Mouse (Mus musculus) forebrain, postnatal 0 days (tissue): ENCODE data around the gene Uvssa. TPM values are rescaled to one million over a fixed set of nuclear protein-coding genes. Genes with fewer than 3 reads are reported as not detected.
"Not testable (repeated sequence)": the region's sequence is repeated elsewhere in the genome, so short reads cannot be mapped to it uniquely, and the experiment has no call there.

Experiments
- ATAC-seq: fragments of 200-750 bp; cut with Nextera tagmentation; 2 replicates; pipeline ENCODE4 v1.8.0; 2017; ENCODE audit warnings: mild to moderate bottlenecking, moderate library complexity
- DNase-seq: peaks from one replicate; pipeline ENCODE4 v3.0.0-alpha.2; 2015
- H3K27ac ChIP-seq: fragments of 300-500 bp; sonication (generic); 2 replicates; pipeline ENCODE4 v1.5.1; 2014; ENCODE audit warnings: low read depth, mild to moderate bottlenecking, antibody characterized with exemption, low read length, moderate library complexity, mixed read lengths
- H3K27me3 ChIP-seq: fragments of 300-500 bp; sonication (generic); 2 replicates; pipeline ENCODE4 v1.6.1; 2014; ENCODE audit warnings: mild to moderate bottlenecking, low read length, mixed read lengths; ENCODE audit not compliant: insufficient read depth
- H3K36me3 ChIP-seq: fragments of 300-500 bp; sonication (generic); 2 replicates; pipeline ENCODE4 v1.6.1; 2014; ENCODE audit warnings: mild to moderate bottlenecking, moderate library complexity; ENCODE audit not compliant: insufficient read depth
- H3K4me1 ChIP-seq: fragments of 300-500 bp; sonication (generic); 2 replicates; pipeline ENCODE4 v1.6.1; 2014; ENCODE audit warnings: antibody characterized with exemption; ENCODE audit not compliant: insufficient read depth
- H3K4me2 ChIP-seq: fragments of 300-500 bp; sonication (generic); 2 replicates; pipeline ENCODE4 v1.6.1; 2014; ENCODE audit warnings: low read depth, mild to moderate bottlenecking, moderate library complexity
- H3K4me3 ChIP-seq: fragments of 300-500 bp; sonication (generic); 2 replicates; pipeline ENCODE4 v1.5.1; 2014; ENCODE audit warnings: low read depth, low read length, mixed read lengths
- H3K9ac ChIP-seq: fragments of 300-500 bp; sonication (generic); 2 replicates; pipeline ENCODE4 v1.6.1; 2014; ENCODE audit warnings: mild to moderate bottlenecking
- H3K9me3 ChIP-seq: fragments of 300-500 bp; sonication (generic); 2 replicates; pipeline ENCODE4 v1.6.1; 2016; ENCODE audit warnings: low read length
- CTCF ChIP-seq: sonication (generic); IDR thresholded peaks from 2 replicates; pipeline ENCODE4 v1.5.1; 2016; ENCODE audit warnings: antibody characterized with exemption, control low read depth, low read depth
- WGBS: fragments of 180-500 bp; shearing (Covaris S2); extraction: QIAGEN DNeasy Blood & Tissue Kit; methylation state at CpG from one replicate; pipeline ENCODE4 v1.1.7; 2014; 5-methylcytosine and 5-hydroxymethylcytosine counted together
- polyA plus RNA-seq: library from polyadenylated mRNA; unstranded; fragments of >200 nt; fragmentation: Nextera tagmentation; extraction: Ambion mirVana; gene quantifications from 2 replicates; pipeline ENCODE4 v1.2.1, GENCODE M21; 2015
- total RNA-seq: library from RNA; depleted of rRNA; stranded (reverse); fragments of >200 nt; gene quantifications from 2 replicates; pipeline ENCODE4 v1.2.3, GENCODE M21; 2014; rRNA removed

Uvssa gene
- 7.7 and 12.1 TPM in 2 replicates for total RNA-seq
- 4.3 and 6.0 TPM in 2 replicates for polyA plus RNA-seq

- 1% methylated on average over 46 of the region's 46 CpGs for WGBS
- H3K4me2 ChIP-seq: peak within 1 kb of the TSS; percentile 91
- H3K27ac ChIP-seq: peak within 1 kb of the TSS; percentile 98
- peak; percentile 100 for DNase-seq
- peaks cover 12% of the 10 kb centered on the region for H3K36me3 ChIP-seq
- H3K4me3 ChIP-seq: peak within 1 kb of the TSS; percentile 70
- TF ChIP-seq CTCF: peak; percentile 49
- H3K4me1 ChIP-seq: peaks cover 6% of the 10 kb centered on the region
- H3K9ac ChIP-seq: peak within 1 kb of the TSS; percentile 88
- no peaks in the 10 kb centered on the region for H3K9me3 ChIP-seq
- H3K27me3 ChIP-seq: no peaks in the 10 kb centered on the region
- ATAC-seq: peak; percentile 99
Measured at GRCm38 (mm10) chr5:33378302-33378854, at the start of gene Uvssa. TSS of gene Uvssa (plus strand) at chr5:33378549.

DNA sequence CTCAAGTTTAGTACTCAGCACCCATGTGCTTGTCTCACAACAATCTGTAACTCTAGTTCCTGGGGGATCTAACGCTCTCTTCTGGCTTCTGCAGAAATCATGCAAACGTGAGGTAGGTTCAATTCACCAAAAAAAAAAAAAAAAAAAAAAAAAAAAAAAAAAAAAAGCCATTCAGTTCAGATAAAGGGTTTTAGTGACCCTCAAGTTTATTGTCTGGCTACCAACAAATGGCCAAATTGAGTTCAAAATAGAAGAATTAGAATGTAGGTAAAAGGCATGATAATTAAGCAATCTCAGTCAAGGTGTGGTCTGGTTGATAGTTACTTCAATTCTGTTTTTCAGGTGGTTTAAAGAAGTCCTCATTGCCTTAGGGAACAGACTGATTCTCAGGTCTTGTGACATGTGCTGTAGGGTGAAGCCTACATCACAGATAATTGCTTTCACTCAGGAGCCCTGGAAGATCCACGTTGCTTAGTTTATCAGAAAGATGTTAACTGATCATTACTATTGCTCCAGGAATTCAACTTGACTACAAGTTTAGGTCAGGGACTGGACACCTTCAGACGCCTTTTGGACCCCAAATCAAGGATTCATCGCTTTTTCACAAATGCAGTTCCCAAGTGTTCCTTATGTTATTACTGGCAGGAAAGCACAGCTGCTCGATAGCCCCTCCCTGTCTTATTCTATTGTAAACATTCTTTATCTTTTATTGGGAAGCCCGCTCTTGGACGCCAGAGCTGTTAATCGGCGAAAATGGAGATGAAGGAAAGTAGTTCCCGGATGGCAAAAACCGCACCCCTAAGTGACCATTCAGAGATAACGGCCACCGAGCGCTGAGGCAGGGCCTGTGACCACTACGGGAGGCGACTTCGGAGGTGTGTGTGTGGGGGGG, 43.7 kb upstream of the Uvssa start:
- H3K4me2 ChIP-seq: peak overlapping the region; percentile 64
- peaks cover 9% of the 10 kb centered on the region; the same call in 1 of the 2 replicates for H3K4me1 ChIP-seq
- ATAC-seq: peak; percentile 15; the same call in 1 of the 2 replicates
- peak overlapping the region; percentile 87 for H3K27ac ChIP-seq
- H3K27me3 ChIP-seq: no peaks in the 10 kb centered on the region
- TF ChIP-seq CTCF: no peak
- no peak for DNase-seq
- 22% methylated on average over 18 of the region's 18 CpGs for WGBS
- H3K36me3 ChIP-seq: no peaks in the 10 kb centered on the region
- peak overlapping the region; percentile 90 for H3K9ac ChIP-seq
- H3K4me3 ChIP-seq: peak overlapping the region; percentile 99
- no peaks in the 10 kb centered on the region for H3K9me3 ChIP-seq

DNA sequence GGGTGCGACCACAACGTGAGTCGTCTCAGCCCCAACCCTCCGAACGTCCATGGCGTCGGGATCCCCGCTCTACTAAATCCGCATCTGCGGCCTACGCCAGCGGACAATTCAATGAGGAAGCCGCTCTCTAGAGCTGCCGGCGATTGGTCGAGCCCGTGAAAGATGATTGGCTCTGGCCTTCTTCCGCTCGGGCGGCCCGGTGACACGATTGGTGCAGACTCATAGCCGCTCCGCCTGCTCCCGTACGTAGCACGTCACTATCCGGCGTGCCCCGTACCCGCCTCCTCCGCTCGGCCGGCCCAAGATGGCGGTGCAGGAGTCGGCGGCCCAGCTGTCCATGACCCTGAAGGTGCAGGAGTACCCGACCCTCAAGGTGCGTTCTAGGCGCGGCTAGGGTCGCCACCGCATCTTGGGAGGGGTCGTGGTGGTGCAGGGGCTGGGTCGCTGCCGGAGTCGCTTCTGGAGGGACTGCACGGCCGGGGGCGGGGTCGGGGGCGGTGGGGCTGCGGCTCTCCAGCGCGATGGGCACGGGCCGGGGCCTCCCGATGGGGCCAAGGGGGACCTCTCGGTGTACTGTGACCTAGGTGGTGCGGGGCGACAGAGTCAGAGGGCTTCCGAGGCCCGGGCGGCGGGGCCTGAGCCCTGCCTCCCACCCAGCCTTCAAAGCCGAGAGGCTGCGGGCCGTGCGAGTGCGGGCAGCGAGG, 42.9 kb upstream of the Uvssa start, which contains the start of gene Maea:
Gene Maea, plus strand, starts transcription at position 237 of the 704 bp plus-strand sequence.
- Histone ChIP-seq H3K27ac (peak within 1 kb of the TSS; percentile 87), H3K27me3 (no peaks in the 10 kb centered on the region), H3K9me3 (no peaks in the 10 kb centered on the region), H3K4me1 (peaks cover 9% of the 10 kb centered on the region; the same call in 1 of the 2 replicates), H3K4me3 (peak within 1 kb of the TSS; percentile 99), H3K9ac (peak within 1 kb of the TSS; percentile 90), H3K36me3 (no peaks in the 10 kb centered on the region), H3K4me2 (peak within 1 kb of the TSS; percentile 68)
- TF ChIP-seq CTCF: no peak
- ATAC-seq: peak; percentile 100
- 2% methylated on average over 70 of the region's 71 CpGs for WGBS
- DNase-seq: peak; percentile 98

GRCm38 (mm10) chr5:33335977-33336360, 42.4 kb upstream of the Uvssa start:
- H3K27ac ChIP-seq: peak overlapping the region; percentile 74
- no peaks in the 10 kb centered on the region; the same call in 1 of the 2 replicates for H3K36me3 ChIP-seq
- no peaks in the 10 kb centered on the region for H3K27me3 ChIP-seq
- H3K9me3 ChIP-seq: no peaks in the 10 kb centered on the region
- DNase-seq: peak; percentile 17
- TF ChIP-seq CTCF: no peak
- H3K4me3 ChIP-seq: peak overlapping the region; percentile 99
- WGBS: under 1% methylated on average over 27 of the region's 31 CpGs
- ATAC-seq: no peak
- H3K4me1 ChIP-seq: peaks cover 9% of the 10 kb centered on the region; the same call in 1 of the 2 replicates
- H3K9ac ChIP-seq: peak overlapping the region; percentile 90
- peak overlapping the region; percentile 68 for H3K4me2 ChIP-seq

DNA sequence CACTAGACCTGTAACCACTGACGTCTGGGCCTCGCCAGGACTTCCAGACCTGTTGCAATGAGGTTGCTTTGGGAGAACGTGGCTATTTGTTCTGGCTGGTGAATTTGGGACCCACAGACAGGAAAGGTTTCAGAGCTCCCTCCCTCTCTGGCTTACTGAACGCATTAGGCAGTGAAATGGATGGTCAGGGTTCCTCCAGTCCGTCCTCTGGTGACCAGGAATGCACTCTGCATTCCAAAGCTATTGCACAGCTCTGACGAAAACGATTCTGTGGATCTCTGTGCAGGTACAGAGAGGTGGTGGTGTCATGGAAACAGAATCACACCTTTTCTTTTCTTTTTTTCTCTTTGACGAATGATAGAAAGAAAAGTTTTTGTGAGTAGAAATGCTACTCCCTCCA, 41.1 kb upstream of the Uvssa start:
- no peaks in the 10 kb centered on the region; the same call in 1 of the 2 replicates for H3K36me3 ChIP-seq
- DNase-seq: no peak
- H3K4me2 ChIP-seq: peak overlapping the region; percentile 68; the same call in 1 of the 2 replicates
- no peak overlapping the region; the same call in 1 of the 2 replicates for H3K4me3 ChIP-seq
- H3K9ac ChIP-seq: no peak overlapping the region
- no peak for TF ChIP-seq CTCF
- ATAC-seq: no peak
- WGBS: 79% methylated on average over 8 of the region's 8 CpGs
- H3K27ac ChIP-seq: no peak overlapping the region
- no peaks in the 10 kb centered on the region for H3K27me3 ChIP-seq
- no peaks in the 10 kb centered on the region for H3K9me3 ChIP-seq
- peaks cover 9% of the 10 kb centered on the region; the same call in 1 of the 2 replicates for H3K4me1 ChIP-seq

- Histone ChIP-seq H3K4me1 (peaks cover 4% of the 10 kb centered on the region; the same call in 1 of the 2 replicates), H3K36me3 (peaks cover 1% of the 10 kb centered on the region; the same call in 1 of the 2 replicates), H3K27ac (no peak overlapping the region), H3K9ac (no peak overlapping the region), H3K4me2 (no peak overlapping the region), H3K9me3 (no peaks in the 10 kb centered on the region), H3K27me3 (no peaks in the 10 kb centered on the region), H3K4me3 (no peak overlapping the region)
- TF ChIP-seq CTCF: no peak
- 92% methylated on average over 6 of the region's 6 CpGs for WGBS
- ATAC-seq (no peak), DNase-seq (no peak)
Measured at GRCm38 (mm10) chr5:33341165-33341564, 37.2 kb upstream of the Uvssa start.

DNA sequence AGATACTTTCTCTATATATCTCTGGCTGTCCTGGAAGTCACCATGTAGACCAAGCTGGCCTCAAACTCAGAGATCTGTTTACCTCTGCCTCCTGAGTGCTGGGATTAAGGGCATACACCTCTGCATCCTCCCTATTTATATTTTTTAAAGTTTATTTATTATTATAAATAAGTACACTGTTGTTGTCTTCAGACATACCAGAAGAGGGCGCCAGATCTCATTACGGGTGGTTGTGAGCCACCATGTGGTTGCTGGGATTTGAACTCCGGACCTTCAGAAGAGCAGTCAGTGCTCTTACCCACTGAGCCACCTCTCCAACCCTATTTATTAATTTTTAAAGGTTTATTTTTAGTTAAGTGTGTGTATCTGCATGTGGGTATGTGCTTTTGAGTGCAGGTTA, 36.1 kb upstream of the Uvssa start:
- not testable (repeated sequence) for H3K4me2 ChIP-seq, H3K27ac ChIP-seq, H3K4me1 ChIP-seq, DNase-seq, ATAC-seq, H3K36me3 ChIP-seq, H3K27me3 ChIP-seq, H3K9ac ChIP-seq, H3K4me3 ChIP-seq, H3K9me3 ChIP-seq
- WGBS: 64% methylated on average over 3 of the region's 3 CpGs
